Mouse (Mus musculus): Measurements from ENCODE around the gene Apon. TPM values are rescaled to one million over a fixed set of nuclear protein-coding genes. Genes with fewer than 3 reads are reported as not detected.

Gene Apon
- total and polyA plus RNA-seq, 2 experiments, result 227 to 456 TPM

DNA sequence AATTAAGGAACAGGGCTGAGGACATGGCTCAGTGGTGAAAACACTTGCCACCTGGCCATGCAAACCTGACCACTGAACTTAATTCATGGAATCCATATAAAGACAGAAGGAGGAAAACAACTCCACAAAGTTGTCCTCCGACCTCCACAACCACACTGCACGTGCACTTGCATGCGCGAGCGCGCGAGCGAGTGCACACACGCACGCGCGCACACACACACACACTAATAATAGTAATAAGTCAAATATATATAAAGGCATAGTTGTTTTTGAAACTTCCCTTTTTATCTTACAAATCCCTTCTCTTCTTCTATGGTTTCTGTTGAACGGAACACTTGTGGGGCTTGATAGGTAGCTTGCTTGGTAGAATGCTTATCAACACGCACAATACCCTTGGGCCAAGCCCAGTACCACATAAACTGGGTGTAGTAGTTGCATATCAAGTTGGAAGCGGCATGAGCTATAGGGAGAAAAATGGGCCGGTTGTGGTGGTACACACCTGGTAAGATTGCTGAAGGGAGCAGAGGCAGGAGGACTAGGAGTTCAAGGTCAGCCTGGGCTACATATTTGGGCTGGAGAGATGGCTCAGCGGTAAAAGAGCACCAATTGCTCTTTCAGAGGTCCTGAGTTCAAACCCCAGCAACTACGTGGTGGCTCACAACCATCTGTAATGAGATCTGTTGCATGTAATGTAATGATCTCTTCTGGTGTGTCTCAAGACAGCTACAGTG is 35.3 kb upstream of the Apon start:
- no peak overlapping the region for H3K27ac ChIP-seq (replicated peaks; ENCODE audit: insufficient read depth, low read depth, low read length)
- no peak for DNase-seq (ENCODE audit: extremely low read depth, low read depth, low spot score)
- TF ChIP-seq POLR2A (IDR thresholded peaks at IDR 0.05; ENCODE audit: extremely low read depth, insufficient read depth, low read length) (no peak), CTCF (IDR thresholded peaks at IDR 0.05; ENCODE audit: low read depth, low read length) (no peak)

DNA sequence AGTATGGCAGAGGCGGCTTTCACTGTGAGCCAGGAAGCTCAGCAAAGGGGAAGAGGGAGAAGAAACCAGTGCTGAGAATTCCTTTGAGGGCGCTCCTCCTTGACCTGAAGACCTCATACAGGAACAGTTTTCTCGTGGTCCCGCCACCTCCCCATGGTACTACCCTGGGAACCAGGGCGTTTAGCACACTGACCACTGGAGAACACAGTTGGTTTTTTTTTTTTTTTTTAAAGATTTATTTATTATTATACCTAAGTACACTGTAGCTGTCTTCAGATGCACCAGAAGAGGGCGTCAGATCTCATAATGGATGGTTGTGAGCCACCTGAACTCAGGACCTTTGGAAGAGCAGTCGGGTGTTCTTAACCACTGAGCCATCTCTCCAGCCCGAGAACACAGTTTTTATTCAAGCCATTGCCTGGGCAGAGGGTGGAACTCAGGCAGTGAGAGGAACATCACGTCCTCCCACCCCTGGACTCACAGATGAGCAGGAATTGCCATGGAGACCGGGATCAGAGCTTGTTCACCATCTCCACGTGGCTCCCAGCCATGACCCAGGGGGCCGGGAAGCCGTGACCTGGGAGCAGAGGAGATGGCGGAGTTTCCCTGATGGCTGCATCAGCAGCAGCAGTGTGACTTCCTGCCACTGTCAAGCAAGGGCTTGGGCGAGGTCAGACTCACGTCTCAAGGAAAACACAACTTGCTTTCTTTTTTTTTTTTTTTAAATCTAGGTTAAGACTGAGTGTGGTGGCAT is 32.2 kb upstream of the Apon start:
- Histone ChIP-seq H3K36me3 (ENCODE audit: control insufficient read depth, insufficient read depth, low read length) (no peaks in the 10 kb centered on the region), H3K4me3 (ENCODE audit: insufficient read depth, low read depth, low read length) (no peak overlapping the region), H3K9ac (ENCODE audit: low read depth, low read length) (no peak overlapping the region), H3K27me3 (ENCODE audit: control insufficient read depth, insufficient read depth, low read length) (no peaks in the 10 kb centered on the region), H3K27ac (replicated peaks; ENCODE audit: insufficient read depth, low read depth, low read length) (no peak overlapping the region), H3K79me2 (ENCODE audit: control insufficient read depth, insufficient read depth, low read length) (no peaks in the 10 kb centered on the region), H3K4me1 (ENCODE audit: control insufficient read depth, insufficient read depth, low read length) (peaks cover 8% of the 10 kb centered on the region)
- no peak for TF ChIP-seq CTCF (IDR thresholded peaks at IDR 0.05; ENCODE audit: low read depth, low read length)
- no peak for TF ChIP-seq POLR2A (IDR thresholded peaks at IDR 0.05; ENCODE audit: extremely low read depth, insufficient read depth, low read length)
- 68% methylated on average over 16 of the region's 16 CpGs for WGBS
- no peak for DNase-seq (ENCODE audit: extremely low read depth, low read depth, low spot score)

More for the DNA sequence above, 35.3 kb upstream of the Apon start:
- no peak overlapping the region for H3K9ac ChIP-seq (ENCODE audit: low read depth, low read length)
- H3K27me3 ChIP-seq (ENCODE audit: control insufficient read depth, insufficient read depth, low read length), result no peaks in the 10 kb centered on the region
- H3K4me3 ChIP-seq (ENCODE audit: insufficient read depth, low read depth, low read length), result no peak overlapping the region
- no peaks in the 10 kb centered on the region for H3K79me2 ChIP-seq (ENCODE audit: control insufficient read depth, insufficient read depth, low read length)
- no peaks in the 10 kb centered on the region for H3K36me3 ChIP-seq (ENCODE audit: control insufficient read depth, insufficient read depth, low read length)
- H3K4me1 ChIP-seq (ENCODE audit: control insufficient read depth, insufficient read depth, low read length), result peaks cover 8% of the 10 kb centered on the region
- WGBS, result 95% methylated on average over 18 of the region's 18 CpGs

DNA sequence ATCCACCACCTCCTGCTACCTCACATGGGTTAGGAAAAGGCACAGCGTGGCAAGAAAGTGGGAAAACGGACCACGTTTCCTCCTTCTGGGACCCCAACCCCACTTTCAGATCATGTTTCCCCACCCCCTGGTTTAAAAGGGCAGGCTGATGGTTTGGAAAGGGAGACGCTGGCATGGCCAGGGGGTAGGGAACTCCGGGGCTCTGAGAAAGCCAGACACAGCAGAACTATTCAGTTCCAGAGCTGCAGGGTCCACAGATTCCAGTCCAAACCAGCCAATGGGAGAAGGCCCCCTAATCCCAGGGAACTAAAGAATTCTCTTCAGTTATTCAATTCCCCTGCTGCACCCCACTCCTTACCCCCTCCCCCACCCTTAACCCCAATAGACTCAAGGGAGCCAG is 28.8 kb upstream of the Apon start:
- no peak for DNase-seq (ENCODE audit: extremely low read depth, low read depth, low spot score)
- Histone ChIP-seq H3K79me2 (ENCODE audit: control insufficient read depth, insufficient read depth, low read length) (no peaks in the 10 kb centered on the region), H3K27me3 (ENCODE audit: control insufficient read depth, insufficient read depth, low read length) (no peaks in the 10 kb centered on the region), H3K27ac (replicated peaks; ENCODE audit: insufficient read depth, low read depth, low read length) (no peak overlapping the region), H3K4me1 (ENCODE audit: control insufficient read depth, insufficient read depth, low read length) (peaks cover 4% of the 10 kb centered on the region), H3K9ac (ENCODE audit: low read depth, low read length) (no peak overlapping the region), H3K4me3 (ENCODE audit: insufficient read depth, low read depth, low read length) (no peak overlapping the region), H3K36me3 (ENCODE audit: control insufficient read depth, insufficient read depth, low read length) (no peaks in the 10 kb centered on the region)
- TF ChIP-seq CTCF (IDR thresholded peaks at IDR 0.05; ENCODE audit: low read depth, low read length) (no peak), POLR2A (IDR thresholded peaks at IDR 0.05; ENCODE audit: extremely low read depth, insufficient read depth, low read length) (no peak)
- 84% methylated on average over 5 of the region's 5 CpGs for WGBS

- TF ChIP-seq CTCF (IDR thresholded peaks at IDR 0.05; ENCODE audit: low read depth, low read length), result no peak
- no peaks in the 10 kb centered on the region; the same call in 1 of the 2 replicates for H3K4me1 ChIP-seq (ENCODE audit: control insufficient read depth, insufficient read depth, low read length)
- DNase-seq (ENCODE audit: extremely low read depth, low read depth, low spot score), result no peak
- no peaks in the 10 kb centered on the region for H3K79me2 ChIP-seq (ENCODE audit: control insufficient read depth, insufficient read depth, low read length)
- no peak within 1 kb of the TSS for H3K9ac ChIP-seq (ENCODE audit: low read depth, low read length)
- H3K36me3 ChIP-seq (ENCODE audit: control insufficient read depth, insufficient read depth, low read length), result no peaks in the 10 kb centered on the region
- H3K27me3 ChIP-seq (ENCODE audit: control insufficient read depth, insufficient read depth, low read length), result no peaks in the 10 kb centered on the region
- no peak within 1 kb of the TSS for H3K27ac ChIP-seq (replicated peaks; ENCODE audit: insufficient read depth, low read depth, low read length)
- 82% methylated on average over 4 of the region's 4 CpGs for WGBS
- no peak within 1 kb of the TSS for H3K4me3 ChIP-seq (ENCODE audit: insufficient read depth, low read depth, low read length)
Observed at GRCm38 (mm10) chr10:128225538-128225937, 28.4 kb upstream of the Apon start, which contains the start of gene Mip. TSS of gene Mip (plus strand) at chr10:128225838.

- Histone ChIP-seq H3K36me3 (ENCODE audit: control insufficient read depth, insufficient read depth, low read length) (no peaks in the 10 kb centered on the region), H3K4me1 (ENCODE audit: control insufficient read depth, insufficient read depth, low read length) (no peaks in the 10 kb centered on the region), H3K27ac (replicated peaks; ENCODE audit: insufficient read depth, low read depth, low read length) (no peak overlapping the region), H3K79me2 (ENCODE audit: control insufficient read depth, insufficient read depth, low read length) (no peaks in the 10 kb centered on the region), H3K27me3 (ENCODE audit: control insufficient read depth, insufficient read depth, low read length) (no peaks in the 10 kb centered on the region), H3K9ac (ENCODE audit: low read depth, low read length) (no peak overlapping the region), H3K4me3 (ENCODE audit: insufficient read depth, low read depth, low read length) (no peak overlapping the region)
- WGBS, result 80% methylated on average over 9 of the region's 9 CpGs
- DNase-seq (ENCODE audit: extremely low read depth, low read depth, low spot score), result no peak
- TF ChIP-seq POLR2A (IDR thresholded peaks at IDR 0.05; ENCODE audit: extremely low read depth, insufficient read depth, low read length) (no peak), CTCF (IDR thresholded peaks at IDR 0.05; ENCODE audit: low read depth, low read length) (no peak)
Observed at GRCm38 (mm10) chr10:128227592-128227991, 26.3 kb upstream of the Apon start.

GRCm38 (mm10) chr10:128228009-128228408 is 25.9 kb upstream of the Apon start:
- H3K79me2 ChIP-seq (ENCODE audit: control insufficient read depth, insufficient read depth, low read length), result no peaks in the 10 kb centered on the region
- H3K9ac ChIP-seq (ENCODE audit: low read depth, low read length), result no peak overlapping the region
- H3K4me3 ChIP-seq (ENCODE audit: insufficient read depth, low read depth, low read length), result no peak overlapping the region
- no peak for TF ChIP-seq POLR2A (IDR thresholded peaks at IDR 0.05; ENCODE audit: extremely low read depth, insufficient read depth, low read length)
- no peak for TF ChIP-seq CTCF (IDR thresholded peaks at IDR 0.05; ENCODE audit: low read depth, low read length)
- H3K4me1 ChIP-seq (ENCODE audit: control insufficient read depth, insufficient read depth, low read length), result no peaks in the 10 kb centered on the region
- WGBS, result 94% methylated on average over 8 of the region's 8 CpGs
- no peaks in the 10 kb centered on the region for H3K36me3 ChIP-seq (ENCODE audit: control insufficient read depth, insufficient read depth, low read length)
- no peak overlapping the region for H3K27ac ChIP-seq (replicated peaks; ENCODE audit: insufficient read depth, low read depth, low read length)
- no peak for DNase-seq (ENCODE audit: extremely low read depth, low read depth, low spot score)
- H3K27me3 ChIP-seq (ENCODE audit: control insufficient read depth, insufficient read depth, low read length), result no peaks in the 10 kb centered on the region
